Mouse (Mus musculus) kidney, postnatal 36 days (tissue): ENCODE measurements at regions not wholly inside any gene's neighbourhood (a gene's known extent, or its start where the extent isn't known, plus 50 kb on each side); places are given as distances from the start of the nearest gene placed in this dataset.
"Not testable (repeated sequence)": the region's sequence is repeated elsewhere in the genome, so short reads cannot be mapped to it uniquely, and the experiment has no call there.

ENCODE experiments used
- DNase-seq, 2 experiments: peaks; one replicate each; pipeline ENCODE4 v3.0.0; 2021 to 2022; ENCODE audit warnings: mixed read lengths in 2 of 2

DNA sequence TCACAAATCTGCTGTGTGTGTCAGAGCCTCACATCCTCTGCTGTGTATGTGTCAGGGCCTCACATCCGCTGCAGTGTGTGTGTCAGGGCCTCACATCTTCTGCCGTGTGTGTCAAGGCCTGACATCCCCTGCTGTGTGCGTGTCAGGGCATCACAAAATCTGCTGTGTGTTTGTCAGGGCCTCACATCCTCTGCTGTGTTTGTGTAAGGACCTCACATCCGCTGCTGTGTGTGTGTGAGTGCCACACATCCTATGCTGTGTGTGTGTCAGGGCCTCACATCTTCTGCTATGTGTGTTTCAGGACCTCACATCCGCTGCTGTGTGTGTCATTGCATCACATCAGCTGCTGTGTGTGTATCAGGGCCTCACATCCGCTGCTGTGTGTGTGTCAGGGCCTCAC is 63.3 kb downstream of the Asmt start:
- peak in 1 of 2 experiments; percentile 0 for DNase-seq

GRCm38 (mm10) chrX:170753507-170754256 is 81.2 kb downstream of the Asmt start:
- not testable (repeated sequence) for DNase-seq
